Mouse (Mus musculus) liver, adult 2 months (tissue): ENCODE measurements around the gene Aff3.

Experiments used
- CTCF ChIP-seq: fragments of 200-500 bp; IDR thresholded peaks from 2 replicates; pipeline ENCODE4 v1.5.1; 2011; ENCODE audit warnings: low read depth, low read length, control low read depth
- POLR2A ChIP-seq: fragments of 200-500 bp; IDR thresholded peaks from 2 replicates; pipeline ENCODE4 v1.6.1; 2011; ENCODE audit warnings: low read length, control low read depth; ENCODE audit not compliant: insufficient read depth; ENCODE audit errors: extremely low read depth

GRCm38 (mm10) chr1:38528607-38529006 lies 136.1 kb downstream of the Aff3 start:
- no peak for TF ChIP-seq CTCF
- no peak for TF ChIP-seq POLR2A
